Mouse (Mus musculus) embryonic stem cell, embryonic (primary cell): ENCODE measurements around the gene Olfr930.

Experiments
- CTCF ChIA-PET, 4 experiments: fragments of 300-600 bp in 2 of 4; fragments of 350-600 bp in 2 of 4; sonication (Branson Sonifier 250); formaldehyde crosslinking; loops; one replicate each; lab custom pipeline; 2022; ENCODE audit warnings: inconsistent platforms in 2 of 4; lab: Charles Lee
- POLR2A ChIA-PET, 4 experiments: fragments of 300-600 bp in 2 of 4; fragments of 350-600 bp in 2 of 4; sonication (Branson Sonifier 250); formaldehyde crosslinking; loops; one replicate each; lab custom pipeline; 2022; ENCODE audit warnings: antibody characterized with exemption in 4 of 4, inconsistent platforms in 1 of 4; lab: Charles Lee

The Olfr930 gene

DNA sequence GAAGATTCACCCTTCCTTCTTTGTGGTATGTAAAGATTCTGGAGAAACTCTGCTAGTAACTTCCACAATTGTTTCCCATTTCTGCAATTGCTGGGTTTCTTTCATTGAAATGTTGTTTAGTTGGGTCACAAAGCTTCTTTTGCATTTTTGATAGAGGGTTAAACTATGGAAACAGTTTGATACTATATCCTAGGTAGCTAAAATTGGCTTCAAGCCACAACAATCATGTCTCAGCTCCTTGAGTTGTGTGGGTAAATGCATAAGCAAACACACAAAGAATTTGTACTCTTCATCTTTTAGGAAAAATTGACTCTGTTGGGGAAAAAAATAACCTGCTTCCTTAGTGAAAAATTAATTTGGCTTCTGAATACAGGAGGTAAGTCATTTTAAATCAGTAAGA, at the start of gene Olfr930:
TSS of gene Olfr930 (plus strand) at position 301 of the 400 bp plus-strand sequence.
- POLR2A ChIA-PET = no interaction called here
- CTCF ChIA-PET = no interaction called here

DNA sequence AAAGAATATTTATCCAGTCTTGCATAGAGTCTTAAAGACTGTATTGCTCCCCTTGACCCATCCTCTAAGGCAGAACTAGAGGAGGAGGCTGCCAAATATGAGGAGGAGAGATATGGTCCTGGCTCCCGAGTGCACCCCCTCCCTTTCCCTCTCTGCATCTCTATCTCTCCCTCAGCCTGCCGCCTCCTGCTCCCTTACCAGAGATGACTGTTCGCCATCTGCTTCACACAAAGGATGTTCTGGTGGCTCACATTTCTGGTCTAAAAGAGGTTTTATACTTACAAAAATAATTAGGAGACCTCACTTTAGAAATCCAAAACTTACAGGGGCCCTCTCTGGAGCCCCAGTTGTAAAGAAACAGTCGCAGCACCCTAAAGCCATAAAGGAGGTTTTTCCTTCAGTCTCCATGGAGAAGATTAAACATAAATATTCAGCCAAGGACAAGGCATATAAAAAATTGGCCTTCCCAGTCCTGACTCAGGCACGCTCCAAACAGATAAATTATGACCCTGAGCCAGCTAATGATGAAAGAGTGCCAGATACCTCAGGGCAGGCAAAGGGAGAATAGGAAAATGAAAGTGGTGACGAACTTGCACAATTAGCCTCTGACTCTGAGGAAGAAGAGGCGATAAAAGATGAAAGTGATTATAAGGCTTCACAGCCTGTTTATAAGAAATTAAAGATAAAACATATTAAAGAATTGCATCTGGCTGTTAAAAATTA, 24.0 kb downstream of the Olfr930 start:
- POLR2A ChIA-PET = no interaction called here
- CTCF ChIA-PET = no interaction called here

DNA sequence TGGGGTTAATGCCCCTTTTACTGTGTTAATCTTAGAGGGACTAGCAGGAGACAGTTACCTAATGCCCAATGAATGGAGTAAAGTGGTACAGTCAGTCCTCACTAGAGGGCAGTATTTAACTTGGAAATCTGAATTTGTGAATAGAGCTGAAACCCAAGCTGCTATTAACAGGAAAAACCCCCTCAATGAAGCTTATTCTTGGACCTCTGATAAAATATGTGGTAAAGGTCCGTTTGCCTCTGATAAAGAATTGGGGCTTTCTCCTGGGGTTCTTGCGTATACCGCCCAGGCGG, 24.5 kb downstream of the Olfr930 start:
- CTCF ChIA-PET = no interaction called here
- POLR2A ChIA-PET = no interaction called here

DNA sequence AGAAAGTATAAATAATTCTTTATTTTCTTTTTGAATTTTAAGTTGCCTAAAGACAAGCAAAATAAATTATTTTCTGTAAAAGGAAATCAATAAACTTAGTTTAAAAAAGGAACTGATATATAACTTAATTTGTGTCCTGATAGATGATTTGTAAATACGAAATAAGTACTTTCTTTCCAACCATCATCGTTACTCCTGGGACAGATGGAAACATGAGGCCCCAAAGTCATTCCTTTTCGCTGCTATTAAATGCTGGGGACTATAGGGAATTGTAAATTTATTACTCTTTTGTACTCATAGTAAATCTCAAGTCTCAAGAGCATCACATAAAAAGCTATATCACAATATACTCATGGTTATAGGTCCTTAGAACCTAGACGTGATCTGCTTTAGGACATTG, 42.4 kb downstream of the Olfr930 start, which contains the start of gene Olfr933:
TSS of gene Olfr933 (plus strand) at position 301 of the 400 bp plus-strand sequence.
- ChIA-PET POLR2A (no interaction called here), CTCF (no interaction called here)
